Comparison of ENCODE assay signal across 16 mouse cellular contexts in the genomic region with DNA sequence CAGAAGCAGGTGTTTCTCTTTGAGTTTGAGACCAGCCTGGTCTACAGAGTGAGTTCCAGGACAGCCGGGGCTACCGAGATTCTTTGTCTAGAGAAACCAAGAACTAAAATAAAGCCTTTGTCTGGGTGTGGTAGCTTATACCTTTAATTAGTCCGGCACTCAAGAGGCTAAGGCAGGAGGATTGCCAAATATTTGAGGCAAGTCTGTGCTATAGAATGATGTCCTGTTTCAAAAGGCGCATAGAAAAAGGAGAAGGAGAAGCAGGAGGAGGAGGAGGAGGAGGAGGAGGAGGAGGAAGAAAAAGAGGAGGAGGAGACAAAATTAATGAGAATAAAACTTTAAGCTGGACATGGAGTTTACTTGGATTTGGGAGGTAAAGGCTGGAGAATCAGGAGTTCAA.
"Had no signal": no experiment of that assay in that cellular context is flagged by ENCODE, and none has a peak within 500 bp of the region (broad histone marks: within the 10 kb centered on the region; RNA-seq: fewer than 3 reads in every experiment).

No protein-coding gene starts in this region.

- H3K36me3 ChIP-seq: midbrain, embryonic 13.5 days; midbrain, embryonic 15.5 days had no signal

- H3K4me1 ChIP-seq: midbrain, embryonic 15.5 days; neural tube, embryonic 12.5 days had no signal

- H3K9ac ChIP-seq: liver, embryonic 14.5 days; liver, postnatal 0 days; lung, embryonic 14.5 days; midbrain, embryonic 13.5 days; midbrain, embryonic 15.5 days; neural tube, embryonic 12.5 days had no signal

- H3K27me3 ChIP-seq: megakaryocyte, embryonic 14.5 days; midbrain, embryonic 13.5 days; midbrain, embryonic 15.5 days; neural tube, embryonic 12.5 days had no signal

- H3K9me3 ChIP-seq: megakaryocyte, embryonic 14.5 days; midbrain, embryonic 13.5 days; midbrain, embryonic 15.5 days; neural tube, embryonic 12.5 days had no signal

- DNase-seq: liver, postnatal 0 days; lung, embryonic 14.5 days; lung, postnatal 14 days; right cerebral cortex, postnatal 14 days; spleen, adult 18-20 months; thymus, adult 18-20 months; thymus, postnatal 14 days; thymus, postnatal 36 days had no signal

- H3K4me2 ChIP-seq: liver, embryonic 11.5 days; lung, embryonic 14.5 days; midbrain, embryonic 11.5 days; midbrain, embryonic 13.5 days; midbrain, embryonic 15.5 days; neural tube, embryonic 12.5 days had no signal

- ATAC-seq: liver, postnatal 0 days; midbrain, embryonic 13.5 days; midbrain, embryonic 15.5 days had no signal

- H3K27ac ChIP-seq: liver, embryonic 14.5 days; macrophage; midbrain, embryonic 13.5 days; midbrain, embryonic 15.5 days; neural tube, embryonic 12.5 days had no signal

- H3K4me3 ChIP-seq: megakaryocyte, embryonic 14.5 days; midbrain, embryonic 13.5 days; midbrain, embryonic 15.5 days; neural tube, embryonic 12.5 days had no signal
